Mouse (Mus musculus) heart, embryonic 13.5 days (tissue): ENCODE measurements around the gene Adgrl3. TPM values are rescaled to one million over a fixed set of nuclear protein-coding genes. Genes with fewer than 3 reads are reported as not detected.

Experiments used
- ATAC-seq: fragments of 200-750 bp; cut with Nextera tagmentation; 2 replicates; pipeline ENCODE4 v1.8.0; 2017; ENCODE audit warnings: moderate TSS enrichment; ENCODE audit not compliant: insufficient number of reproducible peaks, low FRiP score, low TSS enrichment; ENCODE audit errors: extremely low read depth
- H3K27ac ChIP-seq: fragments of 300-500 bp; sonication (generic); replicated peaks from 2 replicates; pipeline ENCODE4 v1.5.1; 2015; ENCODE audit warnings: moderate library complexity, mild to moderate bottlenecking, inconsistent platforms
- H3K27me3 ChIP-seq: fragments of 300-500 bp; sonication (generic); replicated peaks from 2 replicates; pipeline ENCODE4 v1.6.1; 2015; ENCODE audit warnings: mild to moderate bottlenecking, inconsistent platforms
- H3K36me3 ChIP-seq: fragments of 300-500 bp; sonication (generic); 2 replicates; pipeline ENCODE4 v1.6.1; 2015; ENCODE audit warnings: mild to moderate bottlenecking, inconsistent platforms
- H3K4me1 ChIP-seq: fragments of 300-500 bp; sonication (generic); 2 replicates; pipeline ENCODE4 v1.6.1; 2015; ENCODE audit warnings: inconsistent platforms
- H3K4me2 ChIP-seq: fragments of 300-500 bp; sonication (generic); 2 replicates; pipeline ENCODE4 v1.6.1; 2015; ENCODE audit warnings: inconsistent platforms, mild to moderate bottlenecking, moderate library complexity
- H3K4me3 ChIP-seq: fragments of 300-500 bp; sonication (generic); 2 replicates; pipeline ENCODE4 v1.5.1; 2015; ENCODE audit warnings: moderate library complexity, mild to moderate bottlenecking, inconsistent platforms
- H3K9ac ChIP-seq: fragments of 300-500 bp; sonication (generic); 2 replicates; pipeline ENCODE4 v1.6.1; 2015; ENCODE audit warnings: inconsistent platforms, mild to moderate bottlenecking, moderate library complexity
- H3K9me3 ChIP-seq: fragments of 300-500 bp; sonication (generic); 2 replicates; pipeline ENCODE4 v1.6.1; 2016; ENCODE audit warnings: inconsistent platforms
- WGBS: fragments of 180-500 bp; shearing (Covaris S2); methylation state at CpG from one replicate; pipeline ENCODE4 v1.1.7; 2015; ENCODE audit warnings: mixed read lengths; 5-methylcytosine and 5-hydroxymethylcytosine counted together
- polyA plus RNA-seq: library from polyadenylated mRNA; unstranded; fragments of >200 nt; fragmentation: Nextera tagmentation; extraction: Ambion mirVana; gene quantifications from 2 replicates; pipeline ENCODE4 v1.2.1, GENCODE M21; 2015

The Adgrl3 gene
- polyA plus RNA-seq, 1 experiment from 2014 or later, result 6.8 TPM

- Histone ChIP-seq H3K9me3 (no peaks in the 10 kb centered on the region), H3K4me3 (no peak overlapping the region), H3K27ac (no peak overlapping the region), H3K4me1 (peaks cover 11% of the 10 kb centered on the region), H3K9ac (no peak overlapping the region), H3K27me3 (no peaks in the 10 kb centered on the region), H3K36me3 (no peaks in the 10 kb centered on the region), H3K4me2 (no peak overlapping the region)
- ATAC-seq, result no peak
- 83% methylated on average over 7 of the region's 7 CpGs for WGBS
These were observed 57.1 kb downstream of the Adgrl3 start for GRCm38 (mm10) chr5:81077031-81077430.

- no peaks in the 10 kb centered on the region for H3K27me3 ChIP-seq
- ATAC-seq, result no peak
- H3K36me3 ChIP-seq, result no peaks in the 10 kb centered on the region
- H3K4me1 ChIP-seq, result peaks cover 11% of the 10 kb centered on the region
- H3K9me3 ChIP-seq, result no peaks in the 10 kb centered on the region
- H3K4me3 ChIP-seq, result no peak overlapping the region
- no peak overlapping the region for H3K9ac ChIP-seq
- no peak overlapping the region for H3K27ac ChIP-seq
- WGBS, result 82% methylated on average over 1 of the region's 1 CpGs
- H3K4me2 ChIP-seq, result no peak overlapping the region
These were observed 58.1 kb downstream of the Adgrl3 start for GRCm38 (mm10) chr5:81077990-81078389.

GRCm38 (mm10) chr5:81083698-81084360 lies 63.9 kb downstream of the Adgrl3 start:
- Histone ChIP-seq H3K27ac (no peak overlapping the region), H3K4me2 (no peak overlapping the region), H3K36me3 (no peaks in the 10 kb centered on the region), H3K4me1 (no peaks in the 10 kb centered on the region), H3K9me3 (no peaks in the 10 kb centered on the region), H3K9ac (no peak overlapping the region), H3K27me3 (no peaks in the 10 kb centered on the region), H3K4me3 (no peak overlapping the region)
- ATAC-seq, result no peak
- 72% methylated on average over 5 of the region's 5 CpGs for WGBS

- Histone ChIP-seq H3K9ac (no peak overlapping the region), H3K27me3 (no peaks in the 10 kb centered on the region), H3K4me1 (no peaks in the 10 kb centered on the region), H3K4me3 (no peak overlapping the region), H3K9me3 (no peaks in the 10 kb centered on the region), H3K4me2 (no peak overlapping the region), H3K36me3 (no peaks in the 10 kb centered on the region), H3K27ac (no peak overlapping the region)
- WGBS, result 55% methylated on average over 4 of the region's 4 CpGs
- ATAC-seq, result no peak
These were observed 65.2 kb downstream of the Adgrl3 start for GRCm38 (mm10) chr5:81085152-81085551.

- Histone ChIP-seq H3K4me1 (no peaks in the 10 kb centered on the region), H3K27me3 (no peaks in the 10 kb centered on the region), H3K9ac (no peak overlapping the region), H3K9me3 (no peaks in the 10 kb centered on the region), H3K4me2 (no peak overlapping the region), H3K4me3 (no peak overlapping the region), H3K36me3 (no peaks in the 10 kb centered on the region), H3K27ac (no peak overlapping the region)
- no peak for ATAC-seq
- WGBS, result 69% methylated on average over 2 of the region's 2 CpGs
These were observed 68.7 kb downstream of the Adgrl3 start for GRCm38 (mm10) chr5:81088667-81089066.

GRCm38 (mm10) chr5:81094618-81095017 lies 74.7 kb downstream of the Adgrl3 start:
- 77% methylated on average over 3 of the region's 3 CpGs for WGBS
- H3K9ac ChIP-seq, result no peak overlapping the region
- H3K36me3 ChIP-seq, result no peaks in the 10 kb centered on the region
- H3K27ac ChIP-seq, result no peak overlapping the region
- no peaks in the 10 kb centered on the region for H3K9me3 ChIP-seq
- H3K4me1 ChIP-seq, result no peaks in the 10 kb centered on the region
- no peak overlapping the region for H3K4me2 ChIP-seq
- no peak for ATAC-seq
- no peak overlapping the region for H3K4me3 ChIP-seq
- H3K27me3 ChIP-seq, result no peaks in the 10 kb centered on the region

- 80% methylated on average over 4 of the region's 4 CpGs for WGBS
- ATAC-seq, result no peak
- Histone ChIP-seq H3K4me2 (no peak overlapping the region), H3K9me3 (no peaks in the 10 kb centered on the region), H3K9ac (no peak overlapping the region), H3K4me1 (no peaks in the 10 kb centered on the region), H3K36me3 (no peaks in the 10 kb centered on the region), H3K4me3 (no peak overlapping the region), H3K27me3 (no peaks in the 10 kb centered on the region), H3K27ac (no peak overlapping the region)
These were observed 77.2 kb downstream of the Adgrl3 start for GRCm38 (mm10) chr5:81097131-81097530.

GRCm38 (mm10) chr5:81107431-81107830 lies 87.5 kb downstream of the Adgrl3 start:
- Histone ChIP-seq H3K27me3 (no peaks in the 10 kb centered on the region), H3K27ac (no peak overlapping the region), H3K9ac (no peak overlapping the region), H3K4me3 (no peak overlapping the region), H3K36me3 (no peaks in the 10 kb centered on the region), H3K4me2 (no peak overlapping the region), H3K4me1 (no peaks in the 10 kb centered on the region), H3K9me3 (no peaks in the 10 kb centered on the region)
- no peak for ATAC-seq
- WGBS, result 71% methylated on average over 1 of the region's 1 CpGs

- Histone ChIP-seq H3K4me2 (no peak overlapping the region), H3K9me3 (no peaks in the 10 kb centered on the region), H3K36me3 (no peaks in the 10 kb centered on the region), H3K27me3 (no peaks in the 10 kb centered on the region), H3K4me1 (no peaks in the 10 kb centered on the region), H3K4me3 (no peak overlapping the region), H3K9ac (no peak overlapping the region), H3K27ac (no peak overlapping the region)
- WGBS, result 58% methylated on average over 4 of the region's 4 CpGs
- ATAC-seq, result no peak
These were observed 104.5 kb downstream of the Adgrl3 start for GRCm38 (mm10) chr5:81124483-81124882.

- WGBS, result 51% methylated on average over 3 of the region's 3 CpGs
- H3K9me3 ChIP-seq, result no peaks in the 10 kb centered on the region
- H3K27me3 ChIP-seq, result no peaks in the 10 kb centered on the region
- H3K9ac ChIP-seq, result no peak overlapping the region
- H3K36me3 ChIP-seq, result no peaks in the 10 kb centered on the region
- no peak overlapping the region for H3K4me2 ChIP-seq
- H3K4me1 ChIP-seq, result no peaks in the 10 kb centered on the region
- no peak for ATAC-seq
- no peak overlapping the region for H3K4me3 ChIP-seq
- H3K27ac ChIP-seq, result no peak overlapping the region
These were observed 107.7 kb downstream of the Adgrl3 start for GRCm38 (mm10) chr5:81127639-81128038.

- 64% methylated on average over 1 of the region's 1 CpGs for WGBS
- Histone ChIP-seq H3K4me1 (no peaks in the 10 kb centered on the region), H3K36me3 (no peaks in the 10 kb centered on the region), H3K4me3 (no peak overlapping the region), H3K27me3 (no peaks in the 10 kb centered on the region), H3K9ac (no peak overlapping the region), H3K27ac (no peak overlapping the region), H3K4me2 (no peak overlapping the region), H3K9me3 (no peaks in the 10 kb centered on the region)
- no peak for ATAC-seq
These were observed 116.5 kb downstream of the Adgrl3 start for GRCm38 (mm10) chr5:81136394-81136793.

- Histone ChIP-seq H3K27me3 (no peaks in the 10 kb centered on the region), H3K4me1 (no peaks in the 10 kb centered on the region), H3K9me3 (no peaks in the 10 kb centered on the region), H3K36me3 (no peaks in the 10 kb centered on the region), H3K9ac (no peak overlapping the region), H3K27ac (no peak overlapping the region), H3K4me3 (no peak overlapping the region), H3K4me2 (no peak overlapping the region)
- no peak for ATAC-seq
- 77% methylated on average over 12 of the region's 12 CpGs for WGBS
These were observed 135.9 kb downstream of the Adgrl3 start for GRCm38 (mm10) chr5:81155791-81156190.
